Mouse (Mus musculus): ENCODE data around the gene Usp25. TPM values are rescaled to one million over a fixed set of nuclear protein-coding genes. Genes with fewer than 3 reads are reported as not detected.

The Usp25 gene
- polyA plus RNA-seq, 1 experiment from 2014 or later = 14.1 TPM

DNA sequence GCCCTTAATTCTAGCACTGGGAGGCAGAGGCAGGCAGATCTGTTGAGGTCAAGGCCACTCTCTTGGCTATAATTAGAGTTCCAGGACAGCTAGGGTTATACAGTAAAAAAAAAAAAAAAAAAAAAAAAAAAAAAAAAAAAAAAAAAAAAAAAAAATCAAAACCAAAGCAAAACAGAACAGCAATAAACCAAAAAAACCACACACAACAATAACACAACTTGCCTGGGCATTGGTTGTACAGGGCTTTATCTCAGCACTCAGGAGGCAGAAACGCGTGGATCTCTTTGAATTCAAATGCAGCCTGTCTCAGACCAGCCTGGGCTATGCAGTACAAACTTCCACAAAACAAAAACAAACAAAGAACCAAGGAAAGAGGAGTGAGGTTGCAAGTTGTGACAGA is 40.7 kb downstream of the Usp25 start:
- H3K27me3 ChIP-seq = no peaks in the 10 kb centered on the region
- peaks cover 29% of the 10 kb centered on the region; the same call in 1 of the 2 replicates for H3K36me3 ChIP-seq
- H3K4me3 ChIP-seq = no peak overlapping the region
- no peaks in the 10 kb centered on the region for H3K9me3 ChIP-seq
- peaks cover 4% of the 10 kb centered on the region for H3K4me1 ChIP-seq (replicated peaks)
- H3K4me2 ChIP-seq = no peak overlapping the region
- no peak overlapping the region for H3K9ac ChIP-seq
- no peak for ATAC-seq (ENCODE audit: low read depth)
- WGBS = 95% methylated on average over 2 of the region's 2 CpGs
- H3K27ac ChIP-seq (replicated peaks) = no peak overlapping the region

DNA sequence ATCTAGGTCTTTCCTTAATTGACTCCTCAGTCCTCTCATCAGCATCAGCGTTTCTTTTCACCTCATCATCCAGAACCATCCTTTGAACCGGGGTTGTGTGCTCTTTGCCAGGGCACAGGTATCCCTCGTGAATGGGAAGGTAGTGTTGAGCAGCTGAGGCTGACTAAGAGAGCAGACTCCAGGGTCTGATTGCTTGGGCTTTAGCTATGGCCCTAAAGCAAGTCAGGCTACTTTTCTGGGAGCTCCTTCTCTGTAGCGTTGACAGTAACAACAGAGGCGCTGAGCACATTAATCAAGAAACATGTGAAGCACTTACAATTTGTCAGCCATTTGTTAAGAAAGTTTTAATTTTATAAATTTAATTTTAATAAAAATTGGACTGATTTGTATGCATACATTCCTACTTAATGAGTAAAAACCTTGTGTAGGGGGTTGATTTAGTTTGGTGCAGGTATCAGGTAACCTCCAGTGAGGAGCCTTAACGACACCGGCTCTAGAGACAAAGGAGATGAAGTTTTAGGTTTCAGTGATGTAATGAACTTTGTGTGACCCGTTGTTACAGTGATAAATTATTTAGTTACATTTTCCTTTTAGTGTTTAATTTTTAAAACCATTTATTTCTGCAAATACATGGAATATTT is 42.1 kb downstream of the Usp25 start:
- Histone ChIP-seq H3K9ac (no peak overlapping the region), H3K4me3 (no peak overlapping the region), H3K36me3 (peaks cover 28% of the 10 kb centered on the region; the same call in 1 of the 2 replicates), H3K9me3 (no peaks in the 10 kb centered on the region), H3K27ac (replicated peaks) (0 out of 2 replicates have a peak overlapping the region, but pooled peaks have one; percentile 28), H3K27me3 (no peaks in the 10 kb centered on the region), H3K4me2 (no peak overlapping the region), H3K4me1 (replicated peaks) (peaks cover 4% of the 10 kb centered on the region)
- no peak for ATAC-seq (ENCODE audit: low read depth)
- 72% methylated on average over 8 of the region's 8 CpGs for WGBS

DNA sequence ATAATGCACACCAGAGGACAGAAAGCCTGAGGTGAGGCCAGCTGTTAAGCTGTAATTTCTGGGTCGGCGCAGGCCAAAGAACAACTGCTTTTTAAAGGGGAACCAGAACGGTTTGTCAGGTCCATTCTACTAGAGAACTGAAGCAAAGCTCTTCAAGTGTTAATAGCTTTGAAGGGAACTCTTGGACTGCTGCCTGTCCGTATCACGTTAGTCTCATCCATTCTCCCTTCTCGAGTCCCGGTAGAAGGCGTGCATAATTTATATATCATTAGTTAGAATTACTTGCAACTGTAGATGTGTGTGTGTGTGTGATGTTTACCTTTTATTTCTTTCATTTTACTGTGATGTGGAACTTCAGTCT is 42.6 kb downstream of the Usp25 start:
- 41% methylated on average over 8 of the region's 8 CpGs for WGBS
- no peaks in the 10 kb centered on the region for H3K9me3 ChIP-seq
- no peak overlapping the region for H3K4me2 ChIP-seq
- H3K27me3 ChIP-seq = no peaks in the 10 kb centered on the region
- no peak overlapping the region for H3K9ac ChIP-seq
- H3K36me3 ChIP-seq = peaks cover 26% of the 10 kb centered on the region; the same call in 1 of the 2 replicates
- ATAC-seq (ENCODE audit: low read depth) = no peak
- H3K27ac ChIP-seq (replicated peaks) = no peak overlapping the region
- H3K4me3 ChIP-seq = no peak overlapping the region
- H3K4me1 ChIP-seq (replicated peaks) = peaks cover 4% of the 10 kb centered on the region

DNA sequence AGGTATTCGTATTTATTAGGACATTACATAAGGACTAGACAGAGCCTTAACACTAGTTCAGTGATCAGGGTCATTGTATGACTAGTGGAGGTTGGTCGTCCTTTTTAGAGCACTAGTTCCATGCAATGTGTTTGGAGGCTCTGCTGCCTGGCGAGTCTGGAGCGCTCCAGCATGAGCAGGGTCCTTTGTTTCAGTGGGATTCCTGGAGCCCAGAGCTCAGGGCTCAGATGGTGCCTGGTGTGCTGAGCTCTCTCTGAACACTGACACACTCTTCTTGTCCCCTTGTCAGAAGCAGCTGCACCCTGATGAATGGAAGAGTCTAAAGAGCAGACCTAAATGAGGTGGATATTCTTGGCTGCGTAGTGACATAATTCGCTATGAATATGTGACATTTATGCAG is 45.1 kb downstream of the Usp25 start:
- H3K4me2 ChIP-seq = no peak overlapping the region
- peak overlapping the region; percentile 25; the same call in 1 of the 2 replicates for H3K27ac ChIP-seq (replicated peaks)
- ATAC-seq (ENCODE audit: low read depth) = peak; percentile 83
- H3K4me3 ChIP-seq = no peak overlapping the region
- peaks cover 22% of the 10 kb centered on the region for H3K36me3 ChIP-seq
- 56% methylated on average over 6 of the region's 6 CpGs for WGBS
- no peak overlapping the region for H3K9ac ChIP-seq
- no peaks in the 10 kb centered on the region for H3K9me3 ChIP-seq
- H3K4me1 ChIP-seq (replicated peaks) = peaks cover 4% of the 10 kb centered on the region
- H3K27me3 ChIP-seq = no peaks in the 10 kb centered on the region

DNA sequence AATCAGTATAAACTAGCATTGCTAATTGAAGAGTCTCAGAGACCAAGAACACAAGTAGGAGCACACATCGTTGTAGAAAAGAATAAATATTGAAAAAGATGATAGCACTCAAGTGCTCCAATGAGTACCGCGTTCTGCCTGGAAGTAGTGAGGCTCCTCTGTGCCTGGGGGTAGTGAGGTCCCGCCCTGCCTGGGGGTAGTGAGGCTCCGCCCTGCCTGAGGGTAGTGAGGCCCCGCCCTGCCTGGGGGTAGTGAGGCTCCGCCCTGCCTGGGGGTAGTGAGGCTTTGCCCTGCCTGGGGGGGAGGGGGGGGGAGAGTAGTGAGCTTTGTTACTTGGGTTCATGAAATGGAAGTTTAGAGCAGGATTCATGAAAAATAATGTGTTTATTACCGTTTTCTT is 46.7 kb downstream of the Usp25 start:
- no peaks in the 10 kb centered on the region for H3K27me3 ChIP-seq
- no peak overlapping the region for H3K4me3 ChIP-seq
- H3K9me3 ChIP-seq = no peaks in the 10 kb centered on the region
- H3K4me1 ChIP-seq (replicated peaks) = peaks cover 4% of the 10 kb centered on the region
- ATAC-seq (ENCODE audit: low read depth) = no peak
- no peak overlapping the region for H3K27ac ChIP-seq (replicated peaks)
- H3K9ac ChIP-seq = no peak overlapping the region
- WGBS = 92% methylated on average over 8 of the region's 8 CpGs
- no peak overlapping the region for H3K4me2 ChIP-seq
- peaks cover 23% of the 10 kb centered on the region for H3K36me3 ChIP-seq

DNA sequence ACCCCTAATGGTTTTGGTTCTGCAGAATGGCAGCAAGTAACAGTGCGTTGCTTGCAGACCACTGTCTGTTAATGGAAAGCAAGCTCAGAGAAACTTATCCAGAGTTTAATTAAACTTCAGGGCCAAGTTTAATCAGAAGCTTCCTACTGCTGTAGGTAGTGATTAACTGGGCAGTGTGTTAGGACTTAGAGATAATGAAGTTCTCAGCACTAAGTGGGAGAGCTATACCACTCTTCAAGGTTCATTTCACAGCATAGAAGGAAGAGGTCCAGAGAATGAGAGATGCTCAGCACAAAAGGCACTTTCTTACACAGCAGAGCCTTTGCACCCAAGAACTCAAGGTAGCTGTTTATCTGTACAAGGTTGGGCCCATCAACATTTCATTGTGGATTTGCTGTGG is 50.4 kb downstream of the Usp25 start:
- H3K36me3 ChIP-seq = peaks cover 33% of the 10 kb centered on the region
- 0 out of 2 replicates have a peak, but pooled peaks have one; percentile 23 for ATAC-seq (ENCODE audit: low read depth)
- no peak overlapping the region for H3K4me2 ChIP-seq
- no peaks in the 10 kb centered on the region for H3K4me1 ChIP-seq (replicated peaks)
- H3K4me3 ChIP-seq = no peak overlapping the region
- H3K27ac ChIP-seq (replicated peaks) = no peak overlapping the region
- no peak overlapping the region for H3K9ac ChIP-seq
- no peaks in the 10 kb centered on the region for H3K9me3 ChIP-seq
- no peaks in the 10 kb centered on the region for H3K27me3 ChIP-seq
- 95% methylated on average over 1 of the region's 1 CpGs for WGBS

DNA sequence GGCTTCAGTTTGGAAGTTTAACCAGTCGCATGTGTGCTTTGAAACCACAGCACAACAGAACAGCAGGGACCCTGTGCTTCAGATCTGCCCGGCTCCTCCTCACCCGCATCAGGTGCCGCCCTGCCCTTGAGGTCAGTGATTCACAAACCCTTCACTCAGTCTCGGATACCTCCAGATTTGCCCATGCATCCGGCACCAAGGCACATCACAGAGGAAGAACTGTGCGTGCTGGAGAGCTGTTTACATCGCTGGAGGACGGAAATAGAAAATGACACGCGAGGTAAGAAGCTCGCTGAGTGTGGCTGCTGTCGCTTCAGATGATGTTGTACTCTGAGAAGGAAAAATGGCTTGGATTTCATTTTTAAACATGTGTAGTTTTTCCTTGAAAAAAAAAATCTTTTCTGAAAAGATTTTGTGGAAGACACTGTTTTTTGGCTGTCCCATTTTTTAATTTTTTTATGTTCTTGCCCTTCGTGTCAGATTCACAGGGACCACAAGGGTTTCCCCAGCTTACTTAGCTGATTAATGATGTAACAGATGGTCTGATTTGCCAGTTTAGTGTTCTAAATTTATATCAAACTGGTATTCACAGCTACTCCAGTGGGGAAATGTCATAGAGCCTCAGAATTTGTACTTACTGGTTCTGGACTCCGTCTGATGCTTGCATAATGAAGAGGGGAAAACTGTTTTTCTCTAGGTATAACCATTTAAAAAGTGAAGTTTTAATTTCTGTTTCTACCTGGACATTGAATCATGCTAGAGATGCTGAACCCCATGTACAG is 63.6 kb downstream of the Usp25 start:
- no peak overlapping the region for H3K4me2 ChIP-seq
- no peak for ATAC-seq (ENCODE audit: low read depth)

DNA sequence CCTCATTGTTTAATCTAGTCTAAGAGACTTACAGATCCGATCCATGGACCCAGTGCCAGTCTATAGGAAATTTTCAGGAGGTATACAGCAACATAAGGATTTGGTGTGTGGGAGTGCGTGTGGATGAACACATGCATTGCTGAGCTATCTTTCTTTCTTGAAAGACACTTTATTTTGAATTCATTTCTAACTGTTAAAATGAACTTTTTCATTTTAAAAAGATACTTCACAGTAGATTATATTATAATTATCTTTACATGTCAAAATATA is 64.2 kb downstream of the Usp25 start:
- Histone ChIP-seq H3K27me3 (no peaks in the 10 kb centered on the region), H3K4me3 (no peak overlapping the region), H3K27ac (replicated peaks) (no peak overlapping the region), H3K9ac (no peak overlapping the region), H3K36me3 (peaks cover 52% of the 10 kb centered on the region), H3K4me1 (replicated peaks) (no peaks in the 10 kb centered on the region), H3K9me3 (no peaks in the 10 kb centered on the region), H3K4me2 (no peak overlapping the region)
- no peak for ATAC-seq (ENCODE audit: low read depth)
- WGBS = 94% methylated on average over 2 of the region's 2 CpGs

More for the DNA sequence above, 63.6 kb downstream of the Usp25 start:
- Histone ChIP-seq H3K36me3 (peaks cover 53% of the 10 kb centered on the region), H3K27ac (replicated peaks) (no peak overlapping the region), H3K9ac (no peak overlapping the region), H3K9me3 (no peaks in the 10 kb centered on the region), H3K4me3 (no peak overlapping the region), H3K27me3 (no peaks in the 10 kb centered on the region), H3K4me1 (replicated peaks) (no peaks in the 10 kb centered on the region)
- WGBS = 68% methylated on average over 15 of the region's 15 CpGs

DNA sequence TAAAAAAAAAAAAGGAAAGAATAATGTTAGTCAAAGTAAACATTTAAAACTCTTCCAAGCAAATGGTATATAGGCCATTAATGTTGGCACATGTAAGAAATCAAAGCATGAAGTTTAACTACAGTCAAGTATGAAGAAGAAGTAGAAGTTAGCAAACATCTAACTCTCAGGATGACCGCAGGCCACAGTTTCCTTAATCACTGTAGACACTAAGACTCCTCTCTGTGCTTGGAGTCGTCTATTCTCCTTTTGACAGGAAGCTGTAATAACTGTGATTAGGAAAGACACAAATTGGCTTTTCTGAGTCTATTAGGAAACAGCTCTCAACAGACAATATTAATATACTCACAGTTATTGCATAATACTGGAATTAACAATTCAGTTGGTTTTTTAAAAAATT is 70.6 kb downstream of the Usp25 start:
- H3K36me3 ChIP-seq = peaks cover 40% of the 10 kb centered on the region

DNA sequence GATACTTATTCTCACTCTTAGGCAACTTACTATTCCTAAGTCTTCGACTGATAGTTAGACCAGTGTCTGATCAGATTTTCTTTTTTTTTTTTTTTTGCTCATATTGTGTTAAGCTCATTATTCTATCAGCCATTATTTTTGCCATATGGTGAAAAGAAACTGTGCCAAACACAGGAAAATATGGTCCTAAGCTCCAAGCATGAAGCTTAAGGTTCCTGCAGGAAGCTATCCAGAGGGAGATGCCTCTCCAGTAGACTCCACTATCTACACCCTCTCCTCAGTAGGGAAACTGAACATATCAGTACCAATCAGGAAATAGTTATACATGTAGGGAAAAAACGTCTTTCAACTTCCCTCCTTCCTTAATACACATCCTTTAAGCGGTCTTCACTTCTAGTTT is 76.3 kb downstream of the Usp25 start:
- peaks cover 34% of the 10 kb centered on the region for H3K36me3 ChIP-seq
- no peak overlapping the region for H3K27ac ChIP-seq (replicated peaks)
- no peak overlapping the region for H3K4me2 ChIP-seq
- no peak for ATAC-seq (ENCODE audit: low read depth)
- no peaks in the 10 kb centered on the region for H3K9me3 ChIP-seq
- 93% methylated on average over 3 of the region's 3 CpGs for WGBS
- no peaks in the 10 kb centered on the region for H3K4me1 ChIP-seq (replicated peaks)
- H3K27me3 ChIP-seq = no peaks in the 10 kb centered on the region
- H3K9ac ChIP-seq = no peak overlapping the region
- H3K4me3 ChIP-seq = no peak overlapping the region

More for the DNA sequence above, 70.6 kb downstream of the Usp25 start:
- H3K4me3 ChIP-seq = no peak overlapping the region
- no peaks in the 10 kb centered on the region for H3K9me3 ChIP-seq
- no peak overlapping the region for H3K27ac ChIP-seq (replicated peaks)
- WGBS = 92% methylated on average over 2 of the region's 2 CpGs
- H3K27me3 ChIP-seq = no peaks in the 10 kb centered on the region
- H3K9ac ChIP-seq = no peak overlapping the region
- ATAC-seq (ENCODE audit: low read depth) = no peak
- no peak overlapping the region for H3K4me2 ChIP-seq
- H3K4me1 ChIP-seq (replicated peaks) = no peaks in the 10 kb centered on the region

DNA sequence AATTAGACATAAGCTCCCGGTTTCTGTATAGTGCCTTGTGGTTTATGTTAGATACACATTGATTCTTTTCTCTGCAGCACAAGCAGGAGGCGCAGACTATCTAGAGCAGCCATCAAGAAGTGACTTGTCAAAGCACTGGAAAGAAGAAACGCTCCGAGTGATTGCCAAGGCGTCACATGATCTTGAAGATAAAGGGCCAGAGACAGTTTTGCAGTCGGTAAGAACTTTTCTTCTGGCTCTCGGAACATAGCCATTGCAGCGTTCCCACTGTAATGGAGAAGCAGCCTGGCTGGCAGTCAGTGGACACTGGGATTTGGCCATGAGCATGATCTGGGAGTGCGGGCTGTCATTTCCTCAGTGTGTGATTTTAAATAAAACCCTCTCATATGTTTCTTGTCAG is 80.0 kb downstream of the Usp25 start:
- 88% methylated on average over 9 of the region's 9 CpGs for WGBS
- H3K27me3 ChIP-seq = no peaks in the 10 kb centered on the region
- no peaks in the 10 kb centered on the region for H3K4me1 ChIP-seq (replicated peaks)
- no peak overlapping the region for H3K4me2 ChIP-seq
- H3K9me3 ChIP-seq = no peaks in the 10 kb centered on the region
- peaks cover 30% of the 10 kb centered on the region for H3K36me3 ChIP-seq
- no peak overlapping the region for H3K27ac ChIP-seq (replicated peaks)
- ATAC-seq (ENCODE audit: low read depth) = no peak
- H3K9ac ChIP-seq = no peak overlapping the region
- H3K4me3 ChIP-seq = no peak overlapping the region

DNA sequence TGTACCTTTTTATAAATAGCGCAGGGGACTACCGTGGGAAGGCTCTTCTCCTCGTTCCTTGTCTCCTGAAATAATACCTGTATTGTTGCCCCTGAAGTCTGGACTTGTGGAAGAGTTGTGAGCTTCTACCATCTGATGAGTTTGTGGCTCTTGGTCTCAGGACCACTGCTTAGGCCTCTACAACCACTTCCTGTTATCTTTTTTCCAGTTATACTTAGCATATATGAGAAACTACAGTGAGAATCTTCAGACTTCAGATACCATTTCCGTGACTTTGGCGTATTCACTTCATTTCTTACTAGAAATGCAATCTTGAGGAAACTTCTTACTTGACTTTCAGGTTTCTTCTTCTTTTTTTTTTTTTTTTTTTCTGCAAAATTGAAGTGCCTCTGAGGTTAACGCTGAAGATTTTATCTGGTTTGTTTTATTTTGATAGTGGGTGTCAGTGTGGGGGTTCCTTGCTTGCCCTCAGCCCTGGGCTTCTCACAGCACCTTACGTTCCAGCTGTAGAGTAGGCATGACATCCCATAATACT is 81.6 kb downstream of the Usp25 start:
- H3K27ac ChIP-seq (replicated peaks) = no peak overlapping the region
- no peak for ATAC-seq (ENCODE audit: low read depth)
- H3K4me2 ChIP-seq = no peak overlapping the region

More for the DNA sequence above, 81.6 kb downstream of the Usp25 start:
- peaks cover 8% of the 10 kb centered on the region; the same call in 1 of the 2 replicates for H3K4me1 ChIP-seq (replicated peaks)
- peaks cover 29% of the 10 kb centered on the region for H3K36me3 ChIP-seq
- H3K4me3 ChIP-seq = no peak overlapping the region
- no peaks in the 10 kb centered on the region for H3K27me3 ChIP-seq
- no peak overlapping the region for H3K9ac ChIP-seq
- no peaks in the 10 kb centered on the region for H3K9me3 ChIP-seq
- 94% methylated on average over 7 of the region's 7 CpGs for WGBS
